Mouse (Mus musculus): ENCODE data around the gene Gm43738.

- TF ChIP-seq CTCF (IDR thresholded peaks at IDR 0.05; ENCODE audit: low read depth) (no peak), EP300 (IDR thresholded peaks at IDR 0.05; ENCODE audit: low read depth) (no peak)
Observed at GRCm38 (mm10) chr3:89077383-89077782, 23.5 kb downstream of the Gm43738 start.
